Mouse (Mus musculus) gastrocnemius, postnatal 25 days (tissue): ENCODE data around the gene Sft2d2. TPM values are rescaled to one million over a fixed set of nuclear protein-coding genes. Genes with fewer than 3 reads are reported as not detected.

Experiments
- DNase-seq: peaks from one replicate; pipeline ENCODE4 v3.0.0; 2022
- long read RNA-seq, 2 experiments: library from polyadenylated mRNA; stranded (forward); transcript quantifications; one replicate each; pipeline ENCODE4 v2.0.0; 2021
- total RNA-seq, 2 experiments: library from RNA; stranded (reverse); gene quantifications; 1 replicate in 1 of 2; 2 replicates in 1 of 2; pipeline ENCODE4 v1.2.3; 2021

Gene Sft2d2
- 1 to 10 TPM; 7.4 to 7.5 TPM for total RNA-seq
- long read RNA-seq, experiment 1, full-length matches to known transcripts = 7 of 11 reads
- long read RNA-seq, experiment 1, partial matches to known transcripts = 0 of 11 reads
- long read RNA-seq, experiment 1, other reads (novel, unspliced or antisense) = 4 of 11 reads
- long read RNA-seq, experiment 2, full-length matches to known transcripts = 5 of 7 reads
- long read RNA-seq, experiment 2, partial matches to known transcripts = 0 of 7 reads
- long read RNA-seq, experiment 2, other reads (novel, unspliced or antisense) = 2 of 7 reads

- peak; percentile 90 for DNase-seq
Observed at GRCm38 (mm10) chr1:165193880-165194661, at the start of gene Sft2d2. Gene Sft2d2, minus strand, starts transcription at chr1:165194438.

DNA sequence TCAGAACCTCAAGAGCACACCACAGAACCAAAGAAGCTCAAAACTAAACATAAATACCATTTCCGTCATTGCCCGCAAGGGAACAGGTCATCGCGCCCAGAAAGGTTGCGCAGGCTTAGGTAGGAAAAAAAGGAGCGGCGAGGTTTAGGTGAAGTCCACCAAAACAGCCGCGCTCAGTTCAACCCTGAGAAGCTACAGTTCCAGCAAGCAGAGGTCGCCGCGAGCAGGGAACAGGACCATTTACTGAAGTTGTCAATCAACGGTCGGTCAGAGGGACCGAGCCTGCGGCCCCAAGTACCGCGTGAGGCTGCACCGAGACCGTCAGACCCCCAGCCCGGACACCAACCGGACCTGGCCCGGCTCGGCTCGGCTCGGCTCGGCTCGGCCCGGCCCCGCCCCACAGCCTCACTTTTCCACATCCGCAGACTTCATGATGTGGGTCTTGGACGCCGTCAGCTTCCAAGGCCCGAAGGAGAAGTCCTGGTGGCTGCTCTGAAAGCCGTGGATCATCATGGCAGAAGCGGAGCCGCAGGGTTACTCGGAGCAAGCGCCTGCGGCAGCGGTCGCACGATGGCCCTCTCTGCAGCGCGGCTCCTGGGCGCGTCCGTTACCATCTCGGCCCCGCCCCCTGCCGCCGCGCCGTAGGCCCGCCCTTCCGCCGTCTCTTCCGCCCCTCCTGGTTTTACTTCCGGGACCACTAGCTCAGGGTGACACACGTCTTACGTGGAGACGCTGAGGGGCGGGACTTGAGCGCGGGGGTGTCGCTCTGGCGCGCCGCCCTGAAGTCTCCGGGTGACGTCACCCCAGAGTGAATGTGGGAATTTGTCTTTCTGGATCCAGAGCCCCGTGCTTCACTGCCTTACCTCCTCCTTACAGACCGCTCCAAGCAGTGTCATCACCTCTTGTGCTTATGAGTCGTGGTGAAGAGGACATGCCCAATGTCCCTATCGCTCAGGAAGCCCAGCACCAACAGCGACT, 42.4 kb upstream of the Sft2d2 start, which contains the start of gene Tiprl:
TSS of gene Tiprl (minus strand) at position 676 of the 978 bp plus-strand sequence.
- DNase-seq = peak; percentile 96

DNA sequence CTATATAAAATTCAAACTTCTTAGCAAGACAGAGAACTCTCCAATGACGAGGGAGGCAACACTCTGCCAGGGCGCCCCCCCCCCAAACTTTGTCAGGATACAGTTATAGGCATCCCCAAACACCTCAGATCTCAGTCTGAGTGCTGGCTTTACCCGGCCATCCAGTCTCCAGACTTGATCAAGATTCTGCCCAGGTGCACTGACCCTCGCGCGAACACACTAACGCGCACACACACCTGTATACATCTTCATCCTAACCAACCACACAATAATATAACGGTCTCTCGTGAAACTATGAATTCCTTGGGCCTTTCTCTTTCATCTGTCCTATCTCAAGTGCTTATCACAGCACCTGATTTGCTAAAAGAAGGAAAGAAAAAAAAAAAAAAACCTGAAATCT, 41.6 kb upstream of the Sft2d2 start:
- DNase-seq = no peak

DNA sequence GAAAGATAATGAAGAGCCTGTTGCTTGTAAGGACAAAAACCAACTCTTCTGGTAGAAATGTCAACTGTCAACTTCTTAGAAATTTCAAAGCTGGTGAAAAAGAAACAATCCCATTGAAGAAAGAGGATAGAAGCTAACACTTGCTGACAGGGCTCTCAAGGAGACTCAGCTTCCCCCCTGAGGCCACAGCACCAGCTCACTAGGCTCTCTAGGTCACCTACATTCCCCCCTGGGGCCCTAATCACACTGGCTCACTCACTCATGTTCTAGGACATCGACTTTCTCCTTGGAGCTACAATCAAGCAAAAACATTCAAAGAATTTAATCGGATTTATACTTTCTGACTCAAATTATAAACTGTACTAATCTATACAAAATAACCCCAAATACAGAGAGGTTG, 39.6 kb upstream of the Sft2d2 start:
- no peak for DNase-seq

GRCm38 (mm10) chr1:165230691-165231090, 36.5 kb upstream of the Sft2d2 start:
- no peak for DNase-seq

DNA sequence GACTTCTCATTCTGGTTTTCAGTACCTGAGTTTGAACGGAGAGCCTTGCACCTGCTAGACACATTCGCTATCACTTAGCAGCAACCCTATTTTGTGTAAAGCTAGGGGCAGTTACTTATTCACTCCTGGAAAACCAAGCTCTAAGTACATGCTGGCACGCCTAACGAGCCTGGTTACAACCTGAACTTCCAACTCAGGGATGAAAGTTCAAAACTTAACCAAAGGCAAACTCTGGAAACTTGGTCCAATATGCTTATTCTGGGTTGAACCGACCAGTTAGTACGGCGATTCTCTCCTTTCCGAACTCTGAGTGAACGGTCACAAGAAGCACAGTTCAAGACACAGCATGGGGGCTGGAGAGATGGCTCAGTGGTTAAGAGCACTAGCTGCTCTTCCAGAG, 35.3 kb upstream of the Sft2d2 start:
- DNase-seq = no peak

DNA sequence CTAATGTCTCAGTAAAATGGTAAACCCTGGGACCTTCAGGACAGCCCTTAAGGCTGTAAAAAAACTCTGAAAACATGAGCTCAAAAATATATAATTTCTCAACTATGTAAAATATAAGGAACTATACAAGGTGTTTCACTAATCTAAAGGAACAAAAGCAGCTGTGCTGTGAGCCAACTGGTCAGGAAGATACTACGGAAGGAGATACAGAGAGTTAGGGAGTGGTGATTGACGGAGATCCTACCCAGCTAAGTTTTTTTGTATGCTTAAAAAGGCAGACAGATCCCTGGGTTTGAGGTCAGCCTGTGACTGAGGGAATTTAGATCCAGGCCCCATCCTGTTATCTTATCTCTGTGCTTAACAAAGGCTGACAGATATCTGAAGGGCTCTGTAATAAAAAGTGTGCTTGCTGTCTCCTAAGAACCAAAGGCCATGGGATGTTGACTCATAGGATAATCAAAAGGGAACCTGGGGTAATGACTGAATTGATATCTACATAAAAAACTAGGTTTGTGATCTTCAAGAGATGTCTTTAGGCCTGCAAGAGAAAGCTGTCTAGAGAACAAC, 22.9 kb upstream of the Sft2d2 start:
- DNase-seq = no peak

- DNase-seq = no peak
Observed at GRCm38 (mm10) chr1:165215831-165216230, 21.6 kb upstream of the Sft2d2 start.

GRCm38 (mm10) chr1:165205591-165205990, 11.4 kb upstream of the Sft2d2 start:
- DNase-seq = no peak

- no peak for DNase-seq
Observed at GRCm38 (mm10) chr1:165203488-165204035, 9.3 kb upstream of the Sft2d2 start.

GRCm38 (mm10) chr1:165201445-165202012, 7.3 kb upstream of the Sft2d2 start:
- no peak for DNase-seq

DNA sequence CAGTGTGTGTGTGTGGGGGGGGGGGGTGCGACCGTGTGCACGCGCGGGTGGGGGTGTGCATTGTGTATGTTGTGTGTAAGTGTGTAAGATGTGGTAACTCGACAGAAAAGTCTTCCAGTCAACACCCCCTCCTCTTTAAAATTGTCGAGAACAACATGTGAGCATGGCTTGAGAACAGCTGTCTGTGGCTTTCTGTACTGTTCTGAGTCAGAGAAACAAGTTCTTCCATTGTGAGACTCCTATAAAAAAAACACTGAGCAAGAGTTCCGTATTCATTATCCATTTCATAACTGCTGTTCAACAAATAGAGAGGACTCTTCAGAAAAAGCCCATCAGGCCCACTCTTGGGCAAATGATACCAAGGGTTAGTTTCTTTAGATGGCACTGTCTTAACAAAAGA, 6.5 kb upstream of the Sft2d2 start:
- DNase-seq = no peak

GRCm38 (mm10) chr1:165199639-165200038, 5.4 kb upstream of the Sft2d2 start:
- DNase-seq = no peak

DNA sequence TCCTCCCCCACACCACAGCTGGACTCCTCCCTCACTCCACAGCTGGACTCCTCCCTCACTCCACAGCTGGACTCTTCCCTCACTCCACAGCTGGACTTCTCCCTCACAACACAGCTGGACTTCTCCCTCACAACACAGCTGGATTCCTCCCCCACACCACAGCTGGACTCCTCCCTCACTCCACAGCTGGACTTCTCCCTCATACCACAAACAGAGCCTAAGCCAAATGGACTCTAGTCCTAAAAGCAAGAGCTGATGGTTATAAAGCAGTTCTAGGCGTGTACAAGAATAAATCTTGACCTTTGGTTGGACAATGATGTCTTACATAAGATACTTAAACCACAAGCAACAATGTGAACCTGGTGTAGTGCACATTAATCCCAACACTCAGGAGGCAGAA, 4.7 kb upstream of the Sft2d2 start:
- DNase-seq = no peak

DNA sequence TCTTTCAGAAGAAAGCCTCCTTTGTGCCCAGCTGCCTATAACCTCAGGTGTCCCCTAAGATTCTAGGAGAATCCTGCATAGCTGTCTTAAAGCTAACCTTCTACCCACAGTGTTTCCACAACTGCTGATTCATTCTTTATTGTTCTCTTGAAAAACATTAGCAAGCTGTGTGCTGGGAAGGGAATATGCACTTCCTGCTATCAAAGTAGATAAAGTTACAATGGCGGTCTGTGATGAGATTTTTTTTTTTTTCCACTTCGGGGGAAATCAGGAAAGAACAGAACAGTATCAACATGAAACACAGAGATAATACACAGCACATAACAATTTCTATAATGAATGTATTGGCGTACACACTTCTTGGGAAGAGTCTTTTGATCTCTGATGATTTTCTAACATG, 3.6 kb upstream of the Sft2d2 start:
- no peak for DNase-seq

DNA sequence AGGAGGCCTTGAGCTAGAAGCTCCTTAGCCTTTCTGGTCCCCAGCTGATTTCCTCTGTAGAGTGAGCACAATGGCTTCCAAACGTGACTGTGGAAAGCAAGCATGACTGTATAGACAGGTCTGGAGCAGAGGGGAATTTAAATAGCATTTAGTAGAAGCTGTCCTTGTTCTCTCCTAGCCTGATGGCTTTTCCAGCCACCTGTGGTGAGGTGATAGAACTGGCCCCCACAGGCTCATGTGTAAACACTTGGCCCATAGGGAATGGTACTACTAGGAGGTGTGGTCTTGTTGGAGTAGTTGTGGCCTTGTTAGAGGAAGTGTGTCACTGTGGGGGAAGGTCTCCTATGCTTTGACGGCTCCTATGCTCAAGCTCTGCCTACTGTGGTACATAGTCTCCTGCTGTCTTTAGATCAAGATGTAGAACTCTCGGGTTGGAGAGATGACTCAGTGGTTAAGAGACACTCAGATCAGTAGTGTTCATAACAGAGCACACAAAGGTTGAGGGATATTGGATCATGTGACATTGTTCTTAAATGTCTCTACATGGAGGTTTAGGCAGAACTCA, 1.2 kb upstream of the Sft2d2 start:
- DNase-seq = no peak

GRCm38 (mm10) chr1:165194662-165195013, 400 bp upstream of the Sft2d2 start:
- DNase-seq = no peak

- DNase-seq = no peak
Observed at GRCm38 (mm10) chr1:165193426-165193825, 812 bp downstream of the Sft2d2 start.

DNA sequence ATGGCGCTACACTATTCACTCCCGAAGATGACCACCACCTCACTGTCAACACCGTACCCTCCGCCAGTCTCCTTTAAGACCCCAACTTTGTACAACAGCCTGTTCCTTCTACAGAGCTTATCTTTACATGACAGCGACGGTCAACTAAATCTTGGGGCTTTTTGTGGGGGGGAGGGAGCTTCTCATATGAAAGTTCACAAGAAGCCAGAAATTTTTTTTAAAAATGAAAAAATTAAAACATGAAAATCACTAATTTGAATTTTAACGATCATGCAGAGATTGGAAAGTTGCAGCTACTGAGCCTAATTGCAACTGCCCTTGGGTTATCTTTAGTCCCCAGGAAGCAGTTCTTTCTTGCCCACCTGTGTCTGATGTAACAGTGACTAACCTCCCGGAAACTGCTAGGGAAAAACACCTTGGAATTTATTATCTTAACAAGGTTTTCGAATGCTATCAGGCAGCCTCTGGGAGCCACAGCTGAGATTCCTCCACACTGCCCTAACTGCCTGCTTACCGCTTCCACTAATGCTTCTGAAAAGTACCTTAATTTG, 1.4 kb downstream of the Sft2d2 start:
- no peak for DNase-seq

DNA sequence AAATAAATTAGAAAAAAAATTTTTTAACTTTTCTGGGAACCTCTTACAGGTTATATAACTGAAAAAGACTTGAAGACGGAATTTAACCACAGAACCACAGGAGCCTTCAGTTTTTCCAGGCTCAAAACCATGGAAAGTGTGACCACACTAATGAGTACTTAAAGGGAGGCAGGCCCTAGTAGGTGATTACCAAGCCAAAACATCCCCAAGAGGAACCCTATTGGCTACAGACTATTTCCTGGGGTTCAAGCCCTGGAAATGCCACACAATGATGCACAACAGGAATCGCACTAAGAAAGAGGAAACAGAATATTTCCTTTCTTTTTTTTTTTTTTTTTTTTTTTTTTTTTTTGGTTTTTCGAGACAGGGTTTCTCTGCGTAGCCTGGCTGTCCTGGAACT, 2.1 kb downstream of the Sft2d2 start:
- no peak for DNase-seq

GRCm38 (mm10) chr1:165191611-165192010, 2.6 kb downstream of the Sft2d2 start:
- DNase-seq = no peak
